Mouse (Mus musculus) left cerebral cortex, adult 2 months (tissue): ENCODE measurements around the gene Ubl3. TPM values are rescaled to one million over a fixed set of nuclear protein-coding genes. Genes with fewer than 3 reads are reported as not detected.

ENCODE experiments used
- DNase-seq, 2 experiments: peaks; one replicate each; pipeline ENCODE4 v3.0.0; 2021 to 2022; ENCODE audit warnings: low spot score in 2 of 2, mixed read lengths in 1 of 2; ENCODE audit errors: extremely low spot score in 1 of 2
- H3K27ac ChIP-seq: fragments of 200-600 bp; 2 replicates; pipeline ENCODE4 v1.8.1; 2022
- H3K4me3 ChIP-seq: fragments of 200-600 bp; 2 replicates; pipeline ENCODE4 v1.8.1; 2022
- CTCF ChIP-seq: fragments of 200-600 bp; IDR thresholded peaks from 2 replicates; pipeline ENCODE4 v1.8.1; 2022; ENCODE audit warnings: antibody characterized with exemption, mild to moderate bottlenecking, moderate library complexity
- intact Hi-C: fragments of 180-260 bp; cut with DNase I; formaldehyde crosslinking; loops from one replicate; pipeline ENCODE4 v1.15.1; 2025
- long read RNA-seq, 2 experiments: library from polyadenylated mRNA; stranded (forward); transcript quantifications; one replicate each; pipeline ENCODE4 v2.0.0; 2021; ENCODE audit warnings: borderline mapping rate in 2 of 2
- total RNA-seq, 2 experiments: library from RNA; stranded (reverse); gene quantifications; 2 replicates each; pipeline ENCODE4 v1.2.3; 2021

Gene Ubl3
- total RNA-seq = 100 to 1,000 TPM; 234 to 252 TPM
- long read RNA-seq, experiment 1, full-length matches to known transcripts = 394 of 407 reads
- long read RNA-seq, experiment 1, partial matches to known transcripts = 8 of 407 reads
- long read RNA-seq, experiment 1, other reads (novel, unspliced or antisense) = 5 of 407 reads
- long read RNA-seq, experiment 2, full-length matches to known transcripts = 260 of 266 reads
- long read RNA-seq, experiment 2, partial matches to known transcripts = 4 of 266 reads
- long read RNA-seq, experiment 2, other reads (novel, unspliced or antisense) = 2 of 266 reads

DNA sequence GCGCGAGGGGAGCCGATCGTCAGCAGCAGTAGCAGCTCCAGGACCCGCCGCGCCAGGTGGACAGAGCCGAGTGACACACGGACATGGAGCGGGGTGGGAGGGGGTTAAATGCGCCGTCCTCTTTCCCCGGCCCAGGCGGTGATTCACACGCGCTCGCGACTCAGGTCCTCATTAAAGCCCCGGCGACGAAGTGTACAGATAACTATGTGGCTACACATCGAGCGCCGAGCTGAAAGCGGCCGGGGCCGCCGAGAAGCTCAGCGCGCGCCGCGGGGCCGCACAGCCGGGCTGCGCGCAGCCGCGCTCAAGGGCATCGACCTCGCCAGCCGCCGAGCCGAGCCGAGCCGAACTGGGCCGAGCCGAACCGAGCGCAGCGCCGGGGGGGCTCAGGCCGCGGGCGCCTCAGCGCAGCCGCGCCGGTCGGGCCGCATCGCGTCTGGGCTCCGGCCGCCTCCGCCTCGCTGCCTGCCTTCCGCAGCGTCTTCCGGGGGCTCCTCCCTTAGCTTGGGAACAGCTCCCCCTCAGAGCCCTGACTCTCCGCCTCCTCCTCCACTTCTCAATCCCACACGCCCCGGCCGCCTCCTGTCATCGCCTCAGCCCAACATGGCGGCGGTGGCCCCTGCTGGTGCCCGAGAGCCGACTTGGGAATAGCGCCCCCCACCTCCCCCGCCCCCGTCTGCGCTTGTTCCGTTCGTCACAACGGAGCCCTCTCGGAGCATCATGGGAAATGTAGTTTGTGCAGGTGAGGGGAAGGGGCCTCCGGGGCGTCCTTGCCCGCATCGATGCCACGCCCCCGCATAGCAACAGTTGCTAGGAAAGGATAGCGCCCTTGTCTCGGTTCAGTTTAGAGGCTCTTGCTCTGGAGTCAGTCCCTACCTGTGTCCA is at the start of gene Ubl3:
TSS of gene Ubl3 (minus strand) at position 603 of the 885 bp plus-strand sequence.
- peak; percentile 24 for TF ChIP-seq CTCF
- H3K4me3 ChIP-seq = peak within 1 kb of the TSS; percentile 86
- H3K27ac ChIP-seq = peak within 1 kb of the TSS; percentile 88
- peak; percentile 87 to 91 for DNase-seq
- intact Hi-C loops = loop anchor here (5.0 kb wide), 2 partner anchors 220 to 500 kb away; no protein-coding TSS in a partner anchor

DNA sequence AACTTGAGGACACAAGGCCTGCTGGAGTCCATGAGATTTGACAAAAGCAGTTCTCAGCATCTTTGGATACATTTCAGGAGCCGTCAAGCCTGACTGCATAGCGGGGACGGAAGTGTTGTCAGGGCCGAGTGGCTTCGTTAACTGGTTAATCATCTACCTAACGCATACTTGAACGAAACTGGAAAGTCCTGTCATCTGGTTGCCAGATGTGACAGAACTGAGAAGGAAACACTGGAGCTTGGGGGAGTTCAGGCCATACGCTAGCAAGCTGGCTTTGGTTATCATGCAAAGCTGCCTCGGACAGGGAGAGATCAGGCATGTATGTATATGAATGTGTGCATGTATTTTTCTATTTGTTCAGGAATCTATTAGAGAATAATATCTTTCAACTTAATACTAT is 45.8 kb upstream of the Ubl3 start:
- no peak for DNase-seq
- intact Hi-C loops = no loop called here
- Histone ChIP-seq H3K27ac (no peak overlapping the region), H3K4me3 (no peak overlapping the region)
- no peak for TF ChIP-seq CTCF

DNA sequence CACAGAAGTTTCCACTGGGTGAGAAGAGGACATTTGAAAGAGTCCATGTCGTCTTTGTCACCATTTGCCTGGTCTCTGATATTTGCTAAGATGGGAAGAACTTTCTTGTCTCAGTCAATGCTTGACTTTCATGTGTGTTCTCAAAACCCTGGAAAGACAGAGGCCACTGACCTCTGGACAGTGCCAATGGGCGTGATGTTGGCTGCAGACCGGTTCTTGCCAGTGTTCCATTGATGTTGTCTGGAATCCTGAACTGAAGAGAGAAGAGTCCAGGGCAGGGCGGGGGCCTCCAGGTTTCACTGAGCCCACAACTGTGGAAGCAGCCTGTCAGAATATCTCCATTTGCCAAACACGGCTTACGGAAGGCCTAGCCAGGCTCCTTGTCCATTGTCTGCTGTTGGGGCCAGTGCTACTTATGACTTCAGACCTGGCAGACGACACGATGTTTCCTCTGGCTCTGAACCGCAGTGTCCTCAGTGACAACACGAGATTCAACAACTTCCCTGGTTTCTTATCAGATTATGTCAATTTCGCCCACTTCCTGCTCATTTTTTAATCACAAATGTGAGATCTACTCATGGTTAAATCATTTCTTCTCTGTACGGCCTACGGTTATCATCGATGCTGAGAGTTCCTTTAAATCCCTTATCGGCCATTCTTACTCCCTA is 43.6 kb upstream of the Ubl3 start:
- H3K27ac ChIP-seq = no peak overlapping the region
- intact Hi-C loops = no loop called here
- DNase-seq = no peak
- no peak overlapping the region for H3K4me3 ChIP-seq
- no peak for TF ChIP-seq CTCF

DNA sequence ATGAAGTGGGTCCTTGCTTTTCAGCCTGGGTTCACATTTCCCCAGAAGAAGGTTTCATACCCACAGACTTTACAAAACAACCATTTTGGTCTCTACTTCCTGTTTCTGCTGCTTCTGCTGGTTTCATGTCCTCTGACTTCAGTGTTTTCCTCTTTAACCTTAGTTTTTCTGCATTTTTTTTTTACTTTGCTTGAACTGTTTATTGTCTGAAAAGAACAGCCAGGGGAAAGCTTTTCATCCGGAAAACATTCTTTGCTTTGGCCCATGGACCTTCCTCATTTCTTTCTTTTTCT is 42.8 kb upstream of the Ubl3 start:
- intact Hi-C loops = no loop called here
- DNase-seq = no peak
- H3K27ac ChIP-seq = no peak overlapping the region
- no peak for TF ChIP-seq CTCF
- H3K4me3 ChIP-seq = no peak overlapping the region

DNA sequence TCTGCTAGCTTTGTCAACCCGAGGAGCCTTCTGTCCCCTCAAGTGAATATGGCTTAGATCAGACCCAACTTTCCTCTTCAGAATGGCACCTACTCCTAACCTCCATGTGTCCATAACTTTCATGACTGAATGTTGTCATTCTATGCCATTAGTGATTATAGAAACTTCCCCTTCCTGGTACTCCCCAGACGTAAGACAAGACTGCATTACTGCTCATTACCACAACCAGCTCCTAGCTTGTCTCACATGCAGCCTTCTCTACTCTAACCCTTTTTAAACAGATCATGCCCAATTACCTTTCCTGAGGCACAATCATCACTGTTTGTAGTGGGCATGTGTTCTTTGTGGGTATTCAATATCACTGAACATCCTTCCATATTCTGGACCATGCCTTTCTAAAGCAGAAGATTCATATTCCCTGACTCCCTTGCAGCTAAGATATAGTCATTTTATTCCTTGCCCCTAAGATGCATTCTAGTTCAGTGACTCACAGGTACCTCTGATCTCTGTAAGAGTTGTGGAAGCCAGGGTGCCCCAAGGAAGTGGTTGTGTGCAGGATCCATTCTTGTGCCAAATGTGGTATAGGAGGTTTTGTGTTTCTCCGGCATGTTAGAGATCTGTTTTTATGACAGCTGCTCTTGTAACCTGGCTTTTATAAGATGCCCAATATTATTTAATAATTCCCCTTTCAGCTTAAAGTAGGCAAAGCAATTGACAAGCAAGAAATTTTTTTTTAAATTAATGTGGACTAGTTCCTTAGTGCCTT is 42.3 kb upstream of the Ubl3 start:
- Histone ChIP-seq H3K4me3 (no peak overlapping the region), H3K27ac (no peak overlapping the region)
- intact Hi-C loops = no loop called here
- TF ChIP-seq CTCF = no peak
- DNase-seq = no peak

DNA sequence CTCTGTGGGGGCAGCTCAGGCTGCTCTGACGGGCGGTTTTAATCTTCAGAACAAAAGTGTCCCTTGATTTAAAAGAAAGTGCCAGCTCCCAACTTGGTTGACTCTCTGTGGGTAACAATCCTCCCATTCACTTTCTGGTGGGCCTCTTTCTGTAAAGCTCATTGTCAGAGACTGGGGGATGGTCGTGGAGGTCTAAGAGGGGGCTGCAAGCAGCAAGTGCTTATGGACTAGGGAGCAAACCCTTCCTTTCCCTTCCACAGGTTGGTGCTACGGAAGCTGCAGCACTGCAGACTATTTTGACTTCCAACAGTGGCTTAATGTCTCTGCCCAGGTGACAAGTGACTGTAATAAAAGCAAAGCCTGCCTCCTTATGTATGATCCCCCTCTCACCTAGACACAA is 41.0 kb upstream of the Ubl3 start:
- TF ChIP-seq CTCF = no peak
- intact Hi-C loops = no loop called here
- Histone ChIP-seq H3K4me3 (no peak overlapping the region), H3K27ac (no peak overlapping the region)
- DNase-seq = no peak

DNA sequence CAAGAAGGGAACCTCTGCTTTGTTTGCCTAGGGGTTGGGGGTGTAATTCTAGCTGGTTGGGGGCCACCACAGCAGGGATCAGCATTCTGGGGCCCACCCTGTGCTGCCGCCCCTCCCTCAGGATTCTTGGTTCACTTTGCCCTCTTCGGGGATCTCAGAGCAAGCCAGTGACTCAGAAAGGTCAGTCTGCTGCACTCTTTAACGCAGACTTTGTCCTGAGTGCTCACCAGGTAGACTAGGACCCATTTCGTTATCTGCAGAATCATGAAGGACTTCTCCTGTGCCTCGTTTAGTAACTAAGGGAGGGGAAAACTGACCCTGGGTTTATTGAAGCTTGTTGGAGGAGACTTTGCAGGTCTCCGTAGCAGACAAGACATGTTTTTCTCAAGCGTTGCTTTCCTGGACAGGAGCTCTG is 38.9 kb upstream of the Ubl3 start:
- intact Hi-C loops = no loop called here
- Histone ChIP-seq H3K27ac (no peak overlapping the region), H3K4me3 (no peak overlapping the region)
- no peak for DNase-seq
- TF ChIP-seq CTCF = no peak

DNA sequence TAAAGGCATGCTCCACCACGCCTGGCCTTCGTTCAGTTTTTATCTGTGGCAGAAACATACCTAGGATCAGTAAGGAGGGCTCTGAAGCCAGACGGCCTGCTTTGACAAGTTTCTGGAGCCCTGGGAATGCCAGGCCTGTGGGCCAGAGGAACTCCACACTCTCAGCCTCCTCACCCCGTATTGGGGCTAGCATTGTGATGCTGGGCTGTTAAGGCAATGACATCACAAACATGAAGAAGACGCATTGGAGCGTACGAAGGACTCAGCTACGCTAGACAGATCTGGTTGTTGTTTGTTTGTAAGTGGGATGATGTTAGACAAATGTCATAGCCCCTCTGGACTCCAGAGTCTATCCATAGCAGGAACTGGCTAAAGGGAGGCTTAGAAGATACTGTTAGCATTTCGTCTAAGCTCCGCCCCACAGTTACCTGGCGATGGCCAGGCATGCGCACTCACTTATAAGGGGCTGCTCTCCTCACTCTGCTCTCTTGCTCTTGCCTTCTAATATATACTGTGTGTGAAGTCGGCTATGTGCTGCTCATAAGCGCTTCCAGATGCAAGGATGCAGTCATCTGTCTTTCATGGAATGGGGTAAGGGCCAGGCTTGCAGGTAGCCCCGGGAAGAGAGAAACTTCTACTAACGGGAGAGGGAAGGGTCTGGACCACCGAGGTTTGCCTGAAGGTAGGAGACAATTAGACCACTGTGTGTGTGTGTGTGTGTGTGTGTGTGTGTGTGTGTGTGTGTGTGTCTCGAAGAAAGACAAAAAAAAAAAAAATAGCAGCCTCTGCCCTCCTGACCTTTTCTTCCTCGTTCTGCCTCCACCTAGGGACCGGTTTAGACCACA is 38.2 kb upstream of the Ubl3 start:
- intact Hi-C loops = no loop called here
- TF ChIP-seq CTCF = no peak
- Histone ChIP-seq H3K4me3 (no peak overlapping the region), H3K27ac (no peak overlapping the region)
- no peak for DNase-seq

DNA sequence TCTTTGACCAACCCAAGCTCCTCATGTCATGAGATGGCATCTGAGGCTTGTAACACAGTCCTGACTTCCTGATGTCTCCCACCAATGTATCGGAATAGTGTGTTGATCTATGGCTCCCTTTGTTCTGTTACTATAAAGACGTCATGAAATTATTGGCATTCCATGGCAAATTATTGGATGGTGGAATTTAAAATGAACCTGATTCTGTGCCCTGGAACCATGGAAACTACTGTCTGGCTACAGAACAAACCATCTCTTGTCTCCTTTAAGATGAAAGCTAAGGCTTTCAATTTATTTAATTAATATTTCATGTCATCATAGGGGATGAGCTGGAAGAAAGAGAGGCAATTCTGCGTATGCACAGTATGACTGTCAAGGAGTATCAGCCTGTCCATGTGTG is 36.4 kb upstream of the Ubl3 start:
- no peak for TF ChIP-seq CTCF
- intact Hi-C loops = no loop called here
- DNase-seq = no peak
- no peak overlapping the region for H3K27ac ChIP-seq
- no peak overlapping the region for H3K4me3 ChIP-seq

DNA sequence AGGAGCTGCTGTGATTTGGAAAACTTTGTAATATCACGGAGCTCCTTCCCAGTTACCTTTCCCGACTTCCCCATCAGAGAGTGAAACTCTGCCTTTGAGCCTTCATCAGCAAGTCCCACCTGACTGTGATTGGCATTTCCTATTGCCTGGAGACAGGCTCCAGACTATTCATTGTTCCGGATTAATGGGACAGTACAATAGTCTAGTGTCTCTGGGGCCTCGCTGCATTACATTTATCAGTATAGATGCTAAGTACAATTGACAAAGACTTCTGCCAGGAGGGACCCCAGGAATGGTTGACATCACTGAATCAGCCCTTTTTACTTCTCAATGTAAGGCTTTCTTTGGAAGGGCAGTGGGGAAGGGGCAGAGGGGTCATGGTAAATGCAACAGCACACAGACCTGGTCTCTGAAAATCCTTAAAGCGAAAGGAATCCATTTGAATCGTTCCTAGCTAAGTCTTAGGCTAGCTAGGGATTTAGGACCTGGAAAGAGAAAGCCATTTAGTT is 35.6 kb upstream of the Ubl3 start:
- intact Hi-C loops = no loop called here
- H3K4me3 ChIP-seq = no peak overlapping the region
- DNase-seq = no peak
- no peak for TF ChIP-seq CTCF
- H3K27ac ChIP-seq = no peak overlapping the region
